Mouse (Mus musculus) CD8-positive naive resting alpha-beta T cell, adult 2 months (primary cell): ENCODE measurements around the gene Nt5e.
"Not testable (repeated sequence)": the region's sequence is repeated elsewhere in the genome, so short reads cannot be mapped to it uniquely, and the experiment has no call there.

Experiments
- DNase-seq, 2 experiments: peaks; one replicate each; pipeline ENCODE4 v3.0.0; 2022; ENCODE audit warnings: low read depth in 2 of 2, low spot score in 2 of 2

The Nt5e gene

DNA sequence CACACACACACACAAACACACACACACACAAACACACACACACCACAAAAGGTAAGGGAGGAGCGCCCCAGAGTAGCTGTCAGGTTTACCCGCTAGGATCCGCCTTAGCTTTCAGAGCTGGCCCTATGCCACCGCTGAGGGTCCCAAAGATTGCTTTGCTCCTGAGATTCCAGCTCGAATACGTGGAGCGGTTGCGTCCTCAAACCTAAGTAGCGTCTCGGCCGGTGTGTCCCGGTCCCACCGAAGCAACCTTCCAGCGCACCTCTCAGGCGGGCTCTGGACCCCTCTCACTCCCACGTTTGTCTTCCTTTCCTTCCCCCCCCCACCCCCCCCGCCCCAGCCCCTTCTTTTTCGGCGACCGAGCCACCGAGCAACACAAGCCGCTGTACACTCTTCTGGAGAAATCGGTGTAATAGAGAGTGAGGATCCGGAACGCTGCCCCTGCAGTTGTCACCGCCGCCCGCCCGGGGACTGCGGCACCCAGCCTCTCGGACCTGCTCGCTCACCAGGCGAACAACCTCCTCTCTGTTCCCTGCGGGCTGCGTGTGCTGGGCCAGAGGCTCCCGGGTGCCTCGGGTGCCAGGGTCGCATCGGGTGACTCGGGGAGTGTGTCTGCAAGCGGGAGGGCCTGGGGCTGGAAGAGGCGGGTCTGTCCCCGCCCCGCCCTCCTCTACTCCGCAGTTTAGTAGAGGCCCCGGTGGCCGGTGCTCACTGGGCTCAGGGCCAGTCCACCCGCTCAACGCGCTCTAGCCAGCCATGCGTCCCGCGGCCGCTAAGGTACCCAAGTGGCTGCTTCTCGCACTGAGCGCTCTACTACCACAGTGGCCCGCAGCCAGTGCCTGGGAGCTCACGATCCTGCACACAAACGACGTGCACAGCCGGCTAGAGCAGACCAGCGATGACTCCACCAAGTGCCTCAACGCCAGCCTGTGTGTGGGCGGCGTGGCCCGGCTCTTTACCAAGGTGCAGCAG lies at the start of gene Nt5e:
Gene Nt5e (plus strand): TSS at position 268 of the 972 bp plus-strand sequence.
- peak; percentile 34 to 38 for DNase-seq

DNA sequence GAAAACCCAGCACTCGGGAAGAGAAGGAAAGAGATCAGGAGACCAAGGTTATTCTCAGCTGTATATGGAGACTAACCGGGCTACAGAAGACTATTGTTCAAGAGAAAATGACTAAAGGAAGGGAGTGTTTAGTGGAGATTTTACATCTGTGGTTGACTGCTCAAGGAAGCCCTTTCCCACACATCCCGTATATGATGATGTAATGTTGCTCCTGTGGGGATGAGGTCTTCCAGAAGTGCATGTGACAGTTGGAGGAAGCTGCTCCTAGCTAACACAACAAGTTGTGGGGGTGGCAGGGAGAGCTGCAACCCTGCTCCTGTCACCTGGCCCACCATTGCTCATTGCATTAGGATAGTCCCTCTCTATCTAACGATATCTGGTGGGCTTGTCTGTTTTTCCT lies 49.4 kb upstream of the Nt5e start:
- DNase-seq = no peak

DNA sequence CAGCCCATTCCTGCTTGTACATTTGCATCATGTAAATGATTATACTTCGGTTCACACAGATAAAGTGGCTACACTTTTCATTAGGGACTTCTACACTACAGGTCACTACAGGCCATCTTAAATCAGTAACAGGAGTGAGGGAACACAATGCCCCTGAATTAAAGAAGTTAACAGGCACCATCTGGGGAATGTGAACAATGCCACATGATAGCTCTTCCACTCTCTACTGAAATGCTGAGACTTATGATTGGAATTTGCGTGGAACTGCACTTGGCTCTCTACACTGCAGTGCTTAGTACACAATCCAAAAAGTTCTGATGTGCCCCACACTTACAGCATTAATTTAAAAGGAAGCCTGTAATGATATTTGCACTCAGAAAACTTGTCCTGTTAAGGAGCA lies 47.3 kb upstream of the Nt5e start:
- DNase-seq = no peak

DNA sequence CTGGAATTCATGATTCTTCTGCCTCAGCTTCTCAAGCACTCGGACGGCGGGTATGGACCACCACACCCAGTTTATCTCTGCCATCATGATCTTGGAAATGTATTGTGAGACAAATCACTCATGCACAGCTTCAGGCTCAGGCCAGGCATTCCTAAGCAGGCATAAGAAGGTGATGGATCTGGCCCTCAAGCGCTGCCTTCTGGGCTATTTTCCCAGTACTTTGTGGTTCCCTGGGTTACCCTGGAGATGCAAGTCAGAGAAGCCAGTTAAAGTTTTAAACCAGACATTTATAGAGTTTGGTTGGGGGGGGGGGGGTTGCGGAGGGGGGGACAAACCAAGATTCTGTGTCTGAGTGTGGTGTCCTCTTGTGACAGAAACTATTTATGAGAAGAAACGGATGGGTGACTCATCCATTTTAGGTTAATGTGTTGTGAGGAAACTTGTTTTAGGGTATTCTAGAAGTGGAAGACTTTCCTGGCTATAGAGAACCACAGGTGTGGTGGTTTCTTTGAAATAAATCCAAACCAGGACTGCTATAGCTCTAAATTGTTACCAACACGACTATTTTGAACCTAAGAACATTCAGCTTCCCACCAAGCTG lies 37.3 kb upstream of the Nt5e start:
- no peak for DNase-seq

GRCm38 (mm10) chr9:88292836-88293370 lies 34.1 kb upstream of the Nt5e start:
- no peak for DNase-seq

GRCm38 (mm10) chr9:88295798-88296197 lies 31.2 kb upstream of the Nt5e start:
- no peak for DNase-seq

DNA sequence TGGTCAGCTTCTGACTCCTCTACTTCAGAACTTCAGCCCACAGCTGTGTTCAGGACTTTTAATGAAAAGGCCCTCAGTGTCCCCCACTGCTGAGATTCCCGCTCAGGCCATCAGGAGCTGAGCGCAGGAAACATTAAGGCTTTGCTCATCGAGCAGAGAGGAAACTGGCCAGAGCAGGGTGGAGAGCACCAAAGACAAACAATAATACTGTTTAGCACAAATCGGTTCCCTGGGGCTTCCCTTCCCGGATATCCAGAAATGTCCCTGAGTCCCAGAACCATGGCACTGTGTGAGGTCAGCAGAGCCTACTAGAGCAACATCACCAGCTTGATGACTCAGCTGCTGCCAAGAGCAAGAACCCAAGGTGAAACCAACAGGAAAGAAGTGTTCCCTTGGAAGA lies 30.7 kb upstream of the Nt5e start:
- no peak for DNase-seq

DNA sequence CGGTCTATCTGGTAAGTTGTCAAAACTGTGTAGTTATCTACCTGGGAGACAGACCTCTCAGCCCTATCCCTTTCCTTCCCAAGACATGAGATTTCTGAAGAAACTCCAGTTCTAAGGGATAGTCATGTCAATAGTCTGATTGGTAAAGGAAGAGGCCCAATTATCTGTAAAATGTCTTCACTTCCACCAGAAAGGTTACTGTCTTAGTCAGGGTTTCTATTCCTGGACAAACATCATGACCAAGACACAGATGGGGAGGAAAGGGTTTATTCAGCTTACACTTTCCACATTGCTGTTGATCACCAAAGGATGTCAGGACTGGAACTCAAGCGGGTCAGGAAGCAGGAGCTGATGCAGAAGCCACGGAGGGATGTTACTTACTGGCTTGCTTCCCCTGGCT lies 29.8 kb upstream of the Nt5e start:
- not testable (repeated sequence) for DNase-seq

DNA sequence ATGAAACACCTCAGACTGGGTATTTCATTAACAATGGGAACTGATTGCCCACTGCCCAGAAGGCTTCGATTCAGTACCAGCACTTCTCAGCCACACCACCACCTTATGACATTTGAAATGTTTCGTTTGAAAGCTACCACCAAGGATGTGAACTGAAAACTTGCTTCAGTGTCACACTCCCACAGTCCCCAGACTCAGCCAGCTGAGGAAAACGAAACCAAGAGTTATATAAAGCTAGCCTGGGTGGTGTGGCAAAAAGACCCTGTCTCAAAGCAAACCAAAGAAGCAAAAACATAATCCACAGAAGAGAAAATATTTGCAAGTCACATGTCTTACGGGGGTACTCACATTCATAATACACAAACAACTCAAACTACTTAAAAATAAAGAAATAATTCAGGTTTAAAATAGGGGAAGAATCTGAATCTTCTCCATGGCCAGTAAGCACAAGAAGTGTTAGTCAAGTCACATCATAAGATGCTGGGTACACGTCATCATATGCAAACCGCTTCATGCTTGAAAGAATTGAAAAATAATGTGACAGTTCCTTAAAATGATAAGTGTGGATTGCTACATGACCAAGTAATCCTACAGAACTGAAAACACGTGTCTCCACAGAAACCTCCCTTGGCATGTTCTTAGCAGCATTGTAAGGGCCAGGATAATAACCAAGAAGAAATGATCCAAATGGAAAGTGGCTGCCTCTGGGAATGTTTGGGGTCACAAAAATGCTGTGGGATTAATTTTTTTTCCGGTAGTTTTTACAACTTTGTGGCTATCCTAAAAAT lies 28.9 kb upstream of the Nt5e start:
- no peak for DNase-seq

DNA sequence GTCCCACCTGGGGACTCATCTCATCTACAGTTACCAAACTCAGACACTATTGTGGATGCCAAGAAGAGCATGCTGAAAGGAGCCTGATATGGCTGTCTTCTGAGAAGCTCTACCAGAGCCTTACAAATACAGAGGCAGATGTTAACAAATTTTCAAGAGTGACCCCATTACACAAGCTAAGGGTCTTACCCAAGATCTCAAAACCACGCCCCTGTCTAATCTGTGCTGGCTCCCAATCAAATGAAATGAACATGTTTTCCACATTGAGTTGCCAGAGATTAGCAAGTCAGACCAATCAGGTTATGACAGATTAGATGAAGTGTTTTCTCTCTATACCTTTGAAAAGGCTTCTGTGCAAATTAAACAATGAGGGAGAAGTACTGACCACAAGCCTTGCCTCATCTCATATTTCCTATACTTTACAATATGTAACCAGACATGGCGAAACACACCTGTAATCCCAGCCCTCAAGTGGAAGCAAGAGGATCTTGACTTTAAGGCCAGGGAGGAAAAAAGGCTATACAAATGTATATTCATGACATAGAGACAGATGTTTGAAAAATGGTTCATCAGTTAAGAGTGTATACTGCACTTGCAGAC lies 19.9 kb upstream of the Nt5e start:
- DNase-seq = no peak

- DNase-seq = no peak
These were observed 17.9 kb upstream of the Nt5e start for GRCm38 (mm10) chr9:88309127-88309526.

GRCm38 (mm10) chr9:88319226-88319625 lies 7.8 kb upstream of the Nt5e start:
- no peak for DNase-seq

DNA sequence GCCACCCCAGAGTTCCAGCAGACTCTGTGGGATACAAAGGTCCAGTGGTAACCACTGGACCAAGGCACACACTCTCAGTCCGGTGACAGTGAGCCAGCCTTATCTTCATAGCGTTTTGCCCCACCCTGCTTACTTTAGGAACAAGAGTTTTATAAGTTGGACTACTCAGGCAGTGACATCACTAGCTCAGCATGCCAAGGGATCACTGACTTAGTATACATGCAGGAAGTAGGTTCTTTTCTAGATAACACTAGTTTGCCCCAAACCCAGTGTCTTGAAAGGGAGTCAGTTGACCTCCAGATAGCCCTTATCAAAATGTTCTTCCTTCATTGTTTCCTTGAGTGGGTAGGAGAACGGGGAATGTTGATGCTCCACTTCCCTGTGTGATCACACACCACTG lies 2.4 kb upstream of the Nt5e start:
- no peak for DNase-seq

DNA sequence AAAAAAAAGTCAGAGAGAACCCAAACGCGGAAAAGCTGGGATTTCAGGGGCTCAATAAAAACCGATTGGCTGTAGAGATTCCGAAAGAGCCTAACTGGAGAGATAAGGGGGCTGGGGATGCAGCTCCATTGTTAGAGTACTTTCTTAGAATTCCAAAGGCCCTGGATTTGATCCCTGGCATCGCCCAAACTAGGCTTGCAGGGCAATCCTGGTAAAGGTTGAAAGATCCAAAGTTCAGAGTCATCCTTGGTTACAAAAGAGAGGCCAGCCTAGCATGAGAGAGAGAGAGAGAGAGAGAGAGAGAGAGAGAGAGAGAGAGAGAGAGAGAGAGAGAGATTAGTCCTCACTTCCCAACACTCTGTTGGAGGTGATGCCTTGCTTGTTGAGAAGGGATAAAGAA lies 1.7 kb downstream of the Nt5e start:
- no peak for DNase-seq

- DNase-seq = peak; percentile 28 to 37
These were observed 2.3 kb downstream of the Nt5e start for GRCm38 (mm10) chr9:88329166-88329748.

- DNase-seq = no peak
These were observed 3.3 kb downstream of the Nt5e start for GRCm38 (mm10) chr9:88330316-88330715.

DNA sequence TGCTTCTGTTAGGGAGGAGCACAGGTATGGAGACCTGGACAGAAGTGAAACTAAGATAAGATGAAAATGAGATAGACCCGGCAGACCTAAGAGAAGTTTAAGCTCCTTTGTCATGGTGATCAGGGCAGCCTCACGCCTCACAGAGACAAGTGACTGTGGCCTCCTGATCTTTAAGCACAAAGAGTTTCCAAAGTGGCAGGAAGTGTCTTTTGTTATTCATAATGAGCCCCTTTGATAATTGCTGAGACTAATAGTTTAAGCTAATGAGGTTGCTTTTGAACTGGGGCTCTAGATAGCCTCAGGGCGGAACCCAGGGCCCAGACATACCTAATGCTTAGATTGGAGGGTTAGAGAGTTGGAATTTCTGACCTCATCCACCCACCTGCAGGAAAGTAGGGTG lies 5.5 kb downstream of the Nt5e start:
- DNase-seq = no peak

DNA sequence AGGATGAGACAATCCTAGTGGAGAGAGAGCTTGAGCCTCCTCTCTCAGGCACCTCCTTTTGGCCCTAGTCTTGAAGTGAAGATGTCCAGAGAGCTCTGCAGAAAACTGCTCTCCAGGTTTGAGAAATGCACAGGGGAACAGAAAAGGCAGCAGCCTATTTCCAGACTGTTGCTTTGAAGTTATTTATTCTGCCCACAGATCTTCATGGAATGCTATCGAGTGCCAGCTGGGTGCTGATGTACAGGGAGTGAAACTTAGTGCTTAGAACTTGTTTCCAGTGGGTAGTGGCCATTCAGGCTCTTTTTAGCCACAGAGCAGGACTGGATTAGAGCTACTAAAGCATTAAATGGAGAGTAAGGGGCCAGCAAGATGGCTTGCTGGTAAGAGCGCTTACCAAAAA lies 8.8 kb downstream of the Nt5e start:
- DNase-seq = no peak

DNA sequence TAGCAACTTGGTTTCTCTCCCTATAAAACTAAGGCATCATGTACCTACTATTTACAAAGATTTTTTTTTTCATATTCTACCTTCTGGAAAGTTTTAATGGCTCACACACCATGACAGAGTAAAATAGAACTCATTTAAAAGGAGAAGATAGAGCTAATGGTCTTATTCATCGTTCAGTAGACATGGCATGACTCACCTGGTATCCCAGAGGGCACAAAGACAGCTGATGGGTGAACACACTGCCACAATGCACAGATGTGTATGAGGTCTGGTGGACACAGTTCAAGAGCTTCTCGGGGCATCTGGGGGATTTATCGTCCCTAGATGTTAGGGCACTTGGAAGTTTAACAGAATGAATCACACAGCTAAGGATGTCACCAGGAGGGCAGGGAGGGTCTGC lies 13.8 kb downstream of the Nt5e start:
- DNase-seq = no peak

DNA sequence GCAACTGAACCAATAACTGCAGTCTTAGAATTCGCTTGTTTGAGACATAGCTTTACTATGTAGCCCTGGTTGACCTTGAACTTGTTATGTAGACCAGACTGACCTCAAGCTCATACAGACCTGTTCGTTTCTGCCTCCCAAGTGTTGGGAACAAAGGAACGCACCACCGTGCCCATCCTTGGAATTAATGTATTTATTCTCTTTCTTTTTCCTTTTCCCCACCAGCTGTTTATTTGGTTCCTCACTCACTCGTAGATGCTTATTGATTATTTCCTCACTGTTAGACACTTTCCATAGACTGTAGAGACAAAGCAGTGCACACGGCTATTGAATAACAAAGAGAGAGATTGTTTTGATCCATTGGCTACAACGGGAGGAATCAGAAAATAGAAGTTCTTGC lies 15.2 kb downstream of the Nt5e start:
- no peak for DNase-seq

DNA sequence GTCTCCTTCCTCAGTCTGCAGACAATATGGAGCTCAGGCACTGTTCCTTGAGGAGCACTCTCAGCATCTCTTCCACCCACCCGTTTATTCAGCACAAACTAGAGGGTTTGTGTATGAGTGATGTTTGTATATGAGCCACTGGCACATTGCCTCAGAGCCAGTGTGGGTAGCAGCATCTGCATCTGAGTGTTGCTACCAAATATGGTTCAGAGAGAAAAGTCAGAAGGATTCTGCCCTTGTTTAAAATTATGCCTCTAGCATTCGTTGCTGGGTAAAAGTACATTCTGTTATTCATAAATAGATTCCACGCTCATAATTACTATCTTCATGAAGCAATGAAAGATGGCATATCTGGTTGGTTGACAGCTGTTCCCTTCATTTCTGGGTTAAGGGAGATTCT lies 15.7 kb downstream of the Nt5e start:
- no peak for DNase-seq
